Comparison of ENCODE assay signal across 21 mouse cellular contexts in genomic region chr4:8957023-8957343, GRCm38 (mm10).
DNase-seq lines count a peak whose midpoint lies in the region; ATAC-seq and TF ChIP-seq lines count a peak whose summit lies in the region.
"Had no signal": no experiment of that assay in that cellular context is flagged by ENCODE, and none has a peak within 500 bp of the region (broad histone marks: within the 10 kb centered on the region; RNA-seq: fewer than 3 reads in every experiment).

No protein-coding gene starts in this region.

- peak; percentile 19; the same call in 1 of the 2 replicates for ATAC-seq in forebrain, embryonic 13.5 days
- ATAC-seq in hindbrain, postnatal 0 days = peak; percentile 46
- ATAC-seq in neural tube, embryonic 13.5 days (ENCODE audit: low read depth) = no peak
- no peak for ATAC-seq in activated CD4-positive, CD25-positive, alpha-beta regulatory T cell, adult 4 months

- no peaks in the 10 kb centered on the region for H3K9me3 ChIP-seq in heart, embryonic 10.5 days
- 0 out of 2 replicates have a peak, but pooled peaks cover 7% of the 10 kb centered on the region for H3K9me3 ChIP-seq in forebrain, embryonic 13.5 days (replicated peaks)
- H3K9me3 ChIP-seq in hindbrain, postnatal 0 days (ENCODE audit: low read length) = no peaks in the 10 kb centered on the region
- H3K9me3 ChIP-seq in neural tube, embryonic 13.5 days = no peaks in the 10 kb centered on the region
- H3K9me3 ChIP-seq: embryonic facial prominence, embryonic 15.5 days; heart, embryonic 12.5 days had no signal

- 45% methylated on average over 5 of the region's 5 CpGs for WGBS in heart, embryonic 10.5 days
- 45% methylated on average over 5 of the region's 5 CpGs for WGBS in forebrain, embryonic 13.5 days
- 45% methylated on average over 5 of the region's 5 CpGs for WGBS in hindbrain, postnatal 0 days
- 34% methylated on average over 5 of the region's 5 CpGs for WGBS in neural tube, embryonic 13.5 days

- H3K4me3 ChIP-seq in heart, embryonic 10.5 days = no peak overlapping the region
- H3K4me3 ChIP-seq in forebrain, embryonic 13.5 days = no peak overlapping the region
- H3K4me3 ChIP-seq in hindbrain, postnatal 0 days (ENCODE audit: low read length) = no peak overlapping the region
- H3K4me3 ChIP-seq in neural tube, embryonic 13.5 days = no peak overlapping the region
- H3K4me3 ChIP-seq: embryonic facial prominence, embryonic 15.5 days; heart, embryonic 12.5 days had no signal

- H3K4me2 ChIP-seq in forebrain, embryonic 13.5 days = no peak overlapping the region
- no peak overlapping the region for H3K4me2 ChIP-seq in hindbrain, postnatal 0 days (ENCODE audit: low read depth, low read length)
- no peak overlapping the region for H3K4me2 ChIP-seq in neural tube, embryonic 13.5 days
- H3K4me2 ChIP-seq: embryonic facial prominence, embryonic 15.5 days; heart, embryonic 12.5 days had no signal

- H3K27ac ChIP-seq in heart, embryonic 10.5 days = no peak overlapping the region
- peak overlapping the region; percentile 65 for H3K27ac ChIP-seq in forebrain, embryonic 13.5 days
- H3K27ac ChIP-seq in hindbrain, postnatal 0 days = no peak overlapping the region
- H3K27ac ChIP-seq in neural tube, embryonic 13.5 days (replicated peaks) = peak overlapping the region; percentile 64
- H3K27ac ChIP-seq: embryonic facial prominence, embryonic 15.5 days; macrophage had no signal

- DNase-seq in heart, embryonic 10.5 days (ENCODE audit: low spot score) = peak; percentile 73
- DNase-seq in heart, postnatal 14 days = no peak
- DNase-seq in hindbrain, postnatal 0 days (ENCODE audit: low spot score) = peak; percentile 48
- no peak for DNase-seq in spleen, postnatal 36 days (ENCODE audit: low spot score in 2 of 2)
- no peak for DNase-seq in adrenal gland, adult 18-20 months (ENCODE audit: low spot score in 2 of 2)
- DNase-seq: adrenal gland, adult 8-10 months; cerebellum, adult 9-10 months; gastrocnemius, postnatal 36 days; kidney, adult 11 months; kidney, postnatal 25 days; layer of hippocampus, adult 9-11 months; liver; lung, adult 2 months; right cerebral cortex, postnatal 4 days; thymus, adult 2 months had no signal

- peaks cover 38% of the 10 kb centered on the region for H3K4me1 ChIP-seq in heart, embryonic 10.5 days
- H3K4me1 ChIP-seq in forebrain, embryonic 13.5 days = peaks cover 53% of the 10 kb centered on the region
- peaks cover 19% of the 10 kb centered on the region; the same call in 1 of the 2 replicates for H3K4me1 ChIP-seq in hindbrain, postnatal 0 days (ENCODE audit: insufficient read depth, low read length)
- H3K4me1 ChIP-seq in neural tube, embryonic 13.5 days (replicated peaks) = peaks cover 50% of the 10 kb centered on the region

- no peaks in the 10 kb centered on the region for H3K36me3 ChIP-seq in heart, embryonic 10.5 days
- no peaks in the 10 kb centered on the region for H3K36me3 ChIP-seq in forebrain, embryonic 13.5 days (ENCODE audit: poor library complexity, severe bottlenecking)
- no peaks in the 10 kb centered on the region for H3K36me3 ChIP-seq in hindbrain, postnatal 0 days (ENCODE audit: insufficient read depth, low read length)
- H3K36me3 ChIP-seq in neural tube, embryonic 13.5 days = no peaks in the 10 kb centered on the region
- H3K36me3 ChIP-seq: embryonic facial prominence, embryonic 15.5 days; heart, embryonic 12.5 days had no signal

- no peak for TF ChIP-seq CTCF in hindbrain, postnatal 0 days (IDR thresholded peaks at IDR 0.05; ENCODE audit: low read depth)

- H3K27me3 ChIP-seq in heart, embryonic 10.5 days (ENCODE audit: insufficient read depth, poor library complexity, severe bottlenecking) = no peaks in the 10 kb centered on the region
- 0 out of 2 replicates have a peak, but pooled peaks cover 2% of the 10 kb centered on the region for H3K27me3 ChIP-seq in forebrain, embryonic 13.5 days
- H3K27me3 ChIP-seq in hindbrain, postnatal 0 days (ENCODE audit: insufficient read depth, low read length) = no peaks in the 10 kb centered on the region
- H3K27me3 ChIP-seq in neural tube, embryonic 13.5 days = no peaks in the 10 kb centered on the region
- H3K27me3 ChIP-seq: embryonic facial prominence, embryonic 15.5 days; heart, embryonic 12.5 days had no signal

- intact Hi-C loops in heart, postnatal 14 days (cut with DNase I) = loop anchor here (5.0 kb wide), 1 partner anchor 60 kb away; no protein-coding TSS in a partner anchor

- no peak overlapping the region for H3K9ac ChIP-seq in forebrain, embryonic 13.5 days
- H3K9ac ChIP-seq in hindbrain, postnatal 0 days (replicated peaks; ENCODE audit: low read length) = no peak overlapping the region
- no peak overlapping the region for H3K9ac ChIP-seq in neural tube, embryonic 13.5 days
- H3K9ac ChIP-seq: embryonic facial prominence, embryonic 15.5 days; heart, embryonic 12.5 days had no signal

Comparison
In these comparisons a context has a peak if more than half of its experiments do, and no peak if none do; other contexts are left out.
1. DNase-seq: peak in heart, embryonic 10.5 days (single experiment) and hindbrain, postnatal 0 days (single experiment); none in heart, postnatal 14 days (0 of 2), spleen, postnatal 36 days (0 of 2) and adrenal gland, adult 18-20 months (0 of 2).
2. H3K27ac ChIP-seq: peak in forebrain, embryonic 13.5 days (single experiment) and neural tube, embryonic 13.5 days (single experiment); none in heart, embryonic 10.5 days (single experiment) and hindbrain, postnatal 0 days (single experiment).
3. ATAC-seq: peak in forebrain, embryonic 13.5 days (single experiment) and hindbrain, postnatal 0 days (single experiment); none in neural tube, embryonic 13.5 days (single experiment) and activated CD4-positive, CD25-positive, alpha-beta regulatory T cell, adult 4 months (single experiment).